Mouse (Mus musculus): Measurements from ENCODE around the gene Krt23. TPM values are rescaled to one million over a fixed set of nuclear protein-coding genes. Genes with fewer than 3 reads are reported as not detected.

Krt23 gene
- total RNA-seq (2021), result not detected

GRCm38 (mm10) chr11:99492733-99493573 is at the start of gene Krt23:
Krt23 (minus strand) TSS chr11:99493137.
- intact Hi-C loops (cut with DNase I), result no loop called here
- DNase-seq (ENCODE audit: extremely low spot score in 1 of 2, low spot score in 2 of 2), result no peak

GRCm38 (mm10) chr11:99539721-99540120 is 46.8 kb upstream of the Krt23 start:
- intact Hi-C loops (cut with DNase I), result no loop called here
- DNase-seq (ENCODE audit: extremely low spot score in 1 of 2, low spot score in 2 of 2), result peak; percentile 8 to 57

GRCm38 (mm10) chr11:99521288-99521860 is 28.4 kb upstream of the Krt23 start, which contains the start of gene Krt39:
Krt39 (minus strand) TSS chr11:99521338.
- intact Hi-C loops (cut with DNase I), result no loop called here
- DNase-seq (ENCODE audit: extremely low spot score in 1 of 2, low spot score in 2 of 2), result no peak

DNA sequence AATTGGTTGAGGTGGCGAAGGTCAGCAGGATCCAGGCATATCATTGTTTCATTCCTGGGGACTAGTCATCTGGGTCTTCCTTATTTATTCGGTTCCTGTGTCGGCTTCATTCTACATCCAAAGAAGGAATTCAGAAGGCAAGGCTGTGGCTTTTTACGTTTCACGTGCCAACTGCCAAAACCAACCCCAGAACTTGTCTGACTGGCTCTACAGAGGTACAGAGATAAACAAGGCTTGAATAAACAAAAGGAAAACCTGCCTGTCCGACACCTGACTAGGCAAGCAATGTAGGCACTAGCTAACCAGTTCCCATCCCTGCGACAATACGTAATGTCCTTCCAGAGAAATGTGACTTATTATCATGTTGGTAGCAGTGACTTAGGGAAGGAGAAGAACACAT is 21.2 kb upstream of the Krt23 start:
- intact Hi-C loops (cut with DNase I), result no loop called here

DNA sequence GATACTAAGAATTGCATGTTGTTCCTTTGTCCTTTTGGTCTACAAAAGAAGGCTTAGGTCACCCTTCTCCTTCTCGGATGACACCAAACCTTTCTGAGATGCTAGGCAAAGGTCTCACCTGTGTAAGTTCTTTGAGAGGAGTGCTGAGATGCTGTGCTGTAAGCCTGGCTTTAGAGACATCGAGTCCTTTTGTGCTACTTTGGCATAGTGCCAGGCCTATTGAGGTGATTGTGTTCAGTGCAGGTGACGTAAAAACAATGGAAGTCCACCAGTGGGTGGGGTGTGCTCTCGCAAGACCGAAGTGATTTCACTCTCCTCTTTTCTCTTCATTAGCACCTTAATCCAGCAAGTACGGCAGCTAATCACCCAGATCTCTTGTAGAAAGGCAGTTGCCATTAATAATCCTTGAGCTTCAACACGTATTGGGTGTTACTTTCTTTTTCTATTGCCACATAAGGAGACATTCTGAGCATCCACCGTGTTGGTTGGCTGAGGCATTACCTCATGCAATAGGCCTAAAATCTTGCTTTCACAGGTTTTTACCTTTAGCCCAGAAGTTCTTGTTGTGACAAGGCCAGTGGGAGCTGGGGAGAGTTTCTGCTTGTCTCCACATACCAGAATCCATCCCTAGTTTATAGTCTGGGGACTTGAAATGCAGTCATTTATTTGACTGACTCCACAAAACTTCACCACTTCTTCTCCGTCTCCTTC is 7.3 kb upstream of the Krt23 start:
- intact Hi-C loops (cut with DNase I), result no loop called here

More for the DNA sequence above, 21.2 kb upstream of the Krt23 start:
- no peak for DNase-seq (ENCODE audit: extremely low spot score in 1 of 2, low spot score in 2 of 2)

DNA sequence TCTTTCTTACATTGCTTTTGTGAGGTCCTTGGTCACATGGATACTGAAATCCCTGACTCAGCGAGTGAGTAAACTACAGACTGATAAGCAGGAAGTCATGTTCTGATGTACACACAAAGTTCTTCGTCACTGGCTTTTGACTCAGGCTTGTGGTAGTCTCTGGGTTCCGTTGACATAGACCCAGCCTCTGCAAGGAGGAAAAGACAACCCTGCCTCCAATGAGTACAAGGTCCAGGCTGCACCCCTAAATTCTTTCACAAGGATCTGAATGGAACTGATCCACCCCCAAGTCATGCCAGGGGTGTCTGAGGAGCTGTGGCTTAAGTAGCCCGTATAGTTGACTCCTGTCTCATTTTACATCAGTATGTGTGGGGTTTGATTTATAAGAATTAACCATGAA is 3.5 kb upstream of the Krt23 start:
- intact Hi-C loops (cut with DNase I), result no loop called here
- DNase-seq (ENCODE audit: extremely low spot score in 1 of 2, low spot score in 2 of 2), result no peak

More for the DNA sequence above, 7.3 kb upstream of the Krt23 start:
- DNase-seq (ENCODE audit: extremely low spot score in 1 of 2, low spot score in 2 of 2), result no peak

GRCm38 (mm10) chr11:99494741-99495140 is 1.8 kb upstream of the Krt23 start:
- no peak for DNase-seq (ENCODE audit: extremely low spot score in 1 of 2, low spot score in 2 of 2)
- intact Hi-C loops (cut with DNase I), result no loop called here

GRCm38 (mm10) chr11:99493574-99493850 is 575 bp upstream of the Krt23 start:
- DNase-seq (ENCODE audit: extremely low spot score in 1 of 2, low spot score in 2 of 2), result no peak
- intact Hi-C loops (cut with DNase I), result no loop called here

- intact Hi-C loops (cut with DNase I), result no loop called here
- DNase-seq (ENCODE audit: extremely low spot score in 1 of 2, low spot score in 2 of 2), result no peak
Observed at GRCm38 (mm10) chr11:99491040-99491439, 1.9 kb downstream of the Krt23 start.

GRCm38 (mm10) chr11:99490624-99491023 is 2.3 kb downstream of the Krt23 start:
- DNase-seq (ENCODE audit: extremely low spot score in 1 of 2, low spot score in 2 of 2), result no peak
- intact Hi-C loops (cut with DNase I), result no loop called here

- intact Hi-C loops (cut with DNase I), result no loop called here
- DNase-seq (ENCODE audit: extremely low spot score in 1 of 2, low spot score in 2 of 2), result no peak
Observed at GRCm38 (mm10) chr11:99489233-99489632, 3.7 kb downstream of the Krt23 start.

DNA sequence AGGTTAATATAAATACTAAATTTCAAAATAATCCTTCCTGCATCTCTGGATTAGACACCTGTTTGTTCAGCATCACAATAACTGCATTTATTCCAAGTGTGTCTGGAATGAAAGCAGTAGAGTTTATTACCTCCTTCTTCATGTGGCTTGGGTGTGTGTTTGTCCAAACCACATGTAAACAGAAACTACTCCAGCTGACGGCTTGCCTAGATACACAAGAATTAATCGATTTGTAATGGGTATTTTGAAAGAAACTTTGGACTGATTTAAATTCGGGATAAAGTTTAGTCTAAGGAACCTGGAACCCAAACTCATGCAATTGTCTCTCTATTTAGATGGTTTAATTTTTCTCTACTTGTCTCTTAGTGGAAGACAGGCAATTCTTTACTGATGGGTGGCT is 18.0 kb downstream of the Krt23 start:
- intact Hi-C loops (cut with DNase I), result no loop called here
- no peak for DNase-seq (ENCODE audit: extremely low spot score in 1 of 2, low spot score in 2 of 2)

DNA sequence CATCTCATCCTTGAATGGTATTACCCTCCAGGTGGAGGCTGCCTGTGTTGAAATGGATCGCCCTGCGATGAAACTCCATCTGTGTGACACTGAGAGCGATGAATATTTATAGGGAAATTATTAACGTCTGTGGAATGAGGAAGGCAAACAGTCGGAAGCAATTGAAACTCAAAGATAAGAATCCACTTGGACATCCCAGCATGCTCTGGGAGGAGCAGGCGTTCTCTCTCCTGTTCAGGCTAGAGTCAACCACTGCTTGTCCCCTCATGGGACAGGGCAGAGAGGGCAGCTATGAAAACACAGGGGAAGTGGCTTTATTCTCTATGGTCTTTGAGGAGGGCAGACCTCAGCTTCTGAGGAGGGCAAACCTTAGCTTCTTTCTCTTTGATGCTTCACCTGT is 19.5 kb downstream of the Krt23 start:
- no peak for DNase-seq (ENCODE audit: extremely low spot score in 1 of 2, low spot score in 2 of 2)
- intact Hi-C loops (cut with DNase I), result no loop called here

DNA sequence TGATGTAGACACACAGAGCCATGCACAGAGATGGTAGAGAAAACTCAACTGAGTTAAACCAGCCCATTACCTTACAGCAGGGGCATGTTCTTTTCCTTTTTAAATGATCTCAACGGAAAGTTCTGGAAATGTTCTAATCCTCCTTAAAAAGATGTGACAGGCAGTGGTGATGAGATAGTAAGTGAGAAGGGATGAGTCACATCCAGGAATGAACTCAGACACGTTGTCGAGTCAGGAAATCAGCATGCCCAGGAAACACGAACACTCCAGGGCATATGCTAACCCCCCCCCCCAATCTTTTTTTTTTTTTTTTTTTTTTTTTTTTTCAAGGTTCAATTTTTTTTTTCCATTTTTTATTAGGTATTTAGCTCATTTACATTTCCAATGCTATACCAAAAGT is 20.5 kb downstream of the Krt23 start:
- intact Hi-C loops (cut with DNase I), result no loop called here
- DNase-seq (ENCODE audit: extremely low spot score in 1 of 2, low spot score in 2 of 2), result no peak

DNA sequence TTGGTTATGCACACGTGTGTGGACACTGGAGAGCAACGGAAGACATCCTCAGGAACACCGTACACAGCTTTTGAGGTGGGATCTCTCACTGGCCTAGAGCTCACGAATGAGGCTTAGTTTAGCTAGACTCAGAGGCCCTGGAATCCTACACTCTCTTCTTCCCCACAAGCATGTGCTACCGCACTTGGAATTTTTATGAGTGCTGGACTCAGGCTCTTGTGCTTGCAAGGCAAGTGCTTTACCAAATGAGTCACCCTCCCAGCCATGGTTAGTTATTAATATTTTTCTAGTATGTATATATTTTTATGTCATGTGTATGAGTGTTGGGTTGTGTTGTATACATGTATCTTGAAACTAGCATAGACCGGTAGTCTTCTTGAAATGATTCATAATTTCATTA is 21.0 kb downstream of the Krt23 start:
- intact Hi-C loops (cut with DNase I), result no loop called here
- DNase-seq (ENCODE audit: extremely low spot score in 1 of 2, low spot score in 2 of 2), result no peak

- intact Hi-C loops (cut with DNase I), result loop anchor here (5.0 kb wide), 1 partner anchor 103 kb away; no protein-coding TSS in a partner anchor
- DNase-seq (ENCODE audit: extremely low spot score in 1 of 2, low spot score in 2 of 2), result no peak
Observed at GRCm38 (mm10) chr11:99469228-99469627, 23.7 kb downstream of the Krt23 start.

DNA sequence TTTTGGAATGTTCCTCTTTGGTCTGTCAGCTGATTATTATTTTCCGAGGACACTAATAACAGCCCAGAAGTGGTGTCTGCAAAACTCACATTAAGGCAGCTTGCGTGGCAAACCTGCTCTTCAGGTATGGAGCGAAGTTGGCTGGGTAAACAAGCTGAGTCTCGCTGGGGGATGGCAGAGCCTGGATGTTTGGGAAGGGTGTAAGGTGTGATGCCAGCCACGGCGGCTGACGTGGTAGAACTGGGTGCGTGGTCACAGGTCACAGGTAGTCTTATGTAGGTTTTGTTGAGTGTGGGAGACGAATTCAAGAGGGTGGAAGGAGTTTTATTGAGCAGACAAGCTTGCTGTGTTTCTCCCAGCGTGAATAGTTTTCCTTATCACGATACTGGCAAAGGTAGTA is 24.4 kb downstream of the Krt23 start:
- intact Hi-C loops (cut with DNase I), result loop anchor here (5.0 kb wide), 1 partner anchor 104 kb away; no protein-coding TSS in a partner anchor
- DNase-seq (ENCODE audit: extremely low spot score in 1 of 2, low spot score in 2 of 2), result no peak

- intact Hi-C loops (cut with DNase I), result loop anchor here (1.0 to 5.0 kb wide), 2 partner anchors 106 to 816 kb away; no protein-coding TSS in a partner anchor
- DNase-seq (ENCODE audit: extremely low spot score in 1 of 2, low spot score in 2 of 2), result peak in 1 of 2 experiments; percentile 40
Observed at GRCm38 (mm10) chr11:99466316-99466715, 26.6 kb downstream of the Krt23 start.

DNA sequence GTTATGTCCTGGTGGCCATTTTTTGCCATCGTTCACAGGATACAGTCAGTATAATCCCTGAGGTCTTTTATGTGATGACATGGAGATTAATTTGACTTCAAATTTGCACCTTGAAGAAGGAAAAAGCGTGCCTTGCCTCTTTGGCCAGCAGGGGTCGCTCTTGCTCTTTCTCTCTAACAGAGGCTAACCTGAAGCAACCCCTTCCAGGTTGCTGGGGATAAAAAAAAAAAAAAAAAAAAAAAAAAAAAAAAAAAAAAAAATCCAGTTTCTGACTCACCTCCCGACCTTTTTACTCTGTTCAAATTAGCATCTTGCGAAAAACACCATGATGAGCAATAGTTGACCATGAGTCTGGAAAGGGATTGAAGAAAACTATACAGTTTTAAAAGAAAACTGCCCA is 28.1 kb downstream of the Krt23 start:
- peak; percentile 83 to 86 for DNase-seq (ENCODE audit: extremely low spot score in 1 of 2, low spot score in 2 of 2)
- intact Hi-C loops (cut with DNase I), result loop anchor here (2.0 to 5.0 kb wide), 5 partner anchors 107 to 832 kb away; no protein-coding TSS in a partner anchor

GRCm38 (mm10) chr11:99463155-99463554 is 29.8 kb downstream of the Krt23 start:
- DNase-seq (ENCODE audit: extremely low spot score in 1 of 2, low spot score in 2 of 2), result peak; percentile 67 to 68
- intact Hi-C loops (cut with DNase I), result loop anchor here (2.0 to 5.0 kb wide), 4 partner anchors 50 to 834 kb away; no protein-coding TSS in a partner anchor
